Mouse (Mus musculus): ENCODE results near the gene 6430628N08Rik.

6430628N08Rik gene

DNA sequence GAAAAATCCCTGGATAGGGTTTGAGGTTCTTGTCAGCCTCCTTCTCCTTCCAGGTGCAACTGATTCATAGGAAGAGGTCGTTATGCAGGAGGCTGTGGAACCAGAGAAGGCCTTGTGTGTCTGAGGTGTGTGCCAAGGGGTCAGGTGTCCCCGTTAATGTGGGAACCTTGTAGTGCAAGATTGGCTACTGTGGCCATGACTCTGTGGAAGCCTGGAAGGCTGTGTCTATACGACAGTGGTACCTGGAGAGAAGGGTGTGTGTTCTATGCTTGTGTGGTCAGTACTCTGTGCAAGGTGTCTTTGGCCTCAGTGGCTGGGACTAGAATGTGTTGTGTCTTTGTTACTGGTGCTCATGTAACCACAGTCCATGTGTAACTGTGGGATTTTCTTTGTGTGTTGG is 50.2 kb downstream of the 6430628N08Rik start:
- DNase-seq: no peak

GRCm38 (mm10) chr4:115941242-115941820 is 50.9 kb downstream of the 6430628N08Rik start:
- no peak for DNase-seq

GRCm38 (mm10) chr4:115943669-115944314 is 53.3 kb downstream of the 6430628N08Rik start:
- DNase-seq: no peak
